Mouse (Mus musculus) layer of hippocampus, postnatal 14 days (tissue): ENCODE results near the gene Sord. TPM values are rescaled to one million over a fixed set of nuclear protein-coding genes. Genes with fewer than 3 reads are reported as not detected.
"Not testable (repeated sequence)": the region's sequence is repeated elsewhere in the genome, so short reads cannot be mapped to it uniquely, and the experiment has no call there.

Experiments used
- DNase-seq, 2 experiments: peaks; one replicate each; pipeline ENCODE4 v3.0.0; 2021 to 2022; ENCODE audit warnings: low spot score in 2 of 2, mixed read lengths in 1 of 2
- long read RNA-seq, 2 experiments: library from polyadenylated mRNA; stranded (forward); transcript quantifications; one replicate each; pipeline ENCODE4 v2.0.0; 2021
- total RNA-seq, 2 experiments: library from RNA; stranded (reverse); gene quantifications; 2 replicates each; pipeline ENCODE4 v1.2.3; 2021

Sord gene
- 10 to 100 TPM; 12.2 to 13.4 TPM for total RNA-seq
- long read RNA-seq, experiment 1, transcript Sord-201 (9 exons, 2,352 nt) = major isoform, 19 of 19 reads
- long read RNA-seq, experiment 1, partial matches to known transcripts = 0 of 19 reads
- long read RNA-seq, experiment 1, other reads (novel, unspliced or antisense) = 0 of 19 reads
- long read RNA-seq, experiment 2, transcript Sord-201 (9 exons, 2,352 nt) = major isoform, 8 of 10 reads
- long read RNA-seq, experiment 2, partial matches to known transcripts = 1 of 10 reads
- long read RNA-seq, experiment 2, other reads (novel, unspliced or antisense) = 1 of 10 reads

DNA sequence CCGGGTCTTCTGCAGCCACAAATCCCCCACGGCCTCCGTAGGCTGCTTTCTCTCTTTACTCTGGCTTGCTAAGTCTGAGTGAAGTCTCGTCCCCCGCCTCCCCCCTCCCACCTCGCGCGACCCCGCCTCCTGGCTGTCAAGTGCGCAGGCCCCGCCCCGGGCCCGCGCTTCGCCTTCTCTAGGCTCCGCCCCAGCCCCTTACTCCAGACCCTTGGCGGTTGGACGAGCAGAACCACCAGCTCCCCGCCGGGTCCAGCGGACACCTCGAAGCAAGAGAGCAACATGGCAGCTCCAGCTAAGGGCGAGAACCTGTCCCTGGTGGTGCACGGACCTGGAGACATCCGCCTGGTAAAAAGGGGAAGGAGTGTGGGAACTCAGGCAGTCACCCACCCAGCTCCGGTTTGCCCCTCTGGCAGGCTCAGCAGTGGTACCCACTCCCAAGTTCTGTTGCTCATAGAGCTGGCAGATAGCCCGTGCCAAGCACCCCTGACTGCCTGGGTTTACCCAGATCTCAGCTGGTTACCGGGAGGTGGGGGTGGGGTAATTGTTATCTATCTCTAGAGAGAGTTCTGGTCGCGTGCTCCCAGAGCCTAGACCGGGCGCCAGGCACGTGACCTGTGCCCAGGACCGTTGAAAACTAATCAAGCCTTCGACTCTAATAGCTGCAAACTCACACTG, at the start of gene Sord:
Gene Sord, plus strand, starts transcription at position 139 of the 678 bp plus-strand sequence.
- peak; percentile 74 to 76 for DNase-seq

DNA sequence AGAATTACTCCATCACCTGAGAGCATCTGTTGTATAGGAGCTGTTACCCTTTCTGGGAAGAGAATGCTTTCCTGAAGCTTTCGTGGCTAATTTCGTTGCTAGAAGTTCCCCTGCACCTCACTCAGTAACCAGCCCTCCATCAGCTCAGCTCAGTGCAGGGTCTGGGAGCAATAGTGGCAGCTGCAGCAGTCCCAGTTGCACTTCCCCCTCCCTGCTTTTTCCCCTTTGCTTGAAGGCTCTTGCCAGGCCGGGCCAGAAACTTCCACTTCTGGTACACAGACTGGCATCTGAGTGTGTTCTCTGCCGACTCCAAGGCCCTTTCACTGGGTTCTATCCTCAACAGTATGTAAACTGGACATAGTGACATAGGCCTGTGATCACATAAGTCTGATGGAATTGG, 49.5 kb upstream of the Sord start:
- DNase-seq = no peak

DNA sequence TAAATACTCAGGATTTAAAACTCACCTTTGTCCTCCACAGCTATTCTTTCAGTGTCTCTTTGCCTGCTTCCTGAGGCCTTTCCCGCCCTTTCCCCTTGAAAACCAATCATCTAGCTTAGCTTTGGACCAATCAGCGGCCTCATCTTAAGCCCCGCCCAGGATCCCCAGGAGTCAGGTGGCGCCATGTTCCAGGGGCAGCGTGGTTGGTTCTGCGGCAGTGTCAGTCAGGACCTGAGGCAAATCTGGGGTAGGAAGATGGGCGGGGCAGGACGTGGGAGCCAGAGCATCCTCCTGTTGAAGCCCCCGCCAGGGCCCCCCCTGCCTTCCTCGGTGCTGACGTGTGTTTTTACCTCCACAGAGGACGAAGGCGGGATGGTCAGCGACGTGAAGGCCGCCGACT, 48.4 kb upstream of the Sord start, which contains the start of the genes Patl2 and Terb2:
Gene Patl2, minus strand, starts transcription at position 84 of the 400 bp plus-strand sequence.
Gene Terb2, plus strand, starts transcription at position 167 of the 400 bp plus-strand sequence.
- no peak for DNase-seq

DNA sequence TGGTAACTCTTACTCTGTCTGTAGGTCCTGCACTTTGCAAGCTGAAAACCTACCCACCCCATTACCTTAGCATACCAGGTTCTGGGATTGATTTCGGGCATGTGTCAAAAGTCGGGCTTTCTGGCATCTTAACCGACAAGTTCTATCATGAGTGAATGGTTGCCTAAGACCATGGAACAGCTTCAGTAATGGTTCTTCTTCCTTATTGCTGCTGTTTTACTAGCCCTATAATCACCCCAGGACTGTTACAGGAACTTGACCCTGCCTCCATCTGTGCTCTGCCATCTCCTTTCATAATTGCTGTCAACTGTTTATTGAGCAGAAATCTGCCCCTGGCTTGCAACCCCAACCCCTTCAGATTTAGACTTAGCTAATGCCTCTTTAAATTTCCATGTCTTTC, 47.8 kb upstream of the Sord start:
- no peak for DNase-seq

DNA sequence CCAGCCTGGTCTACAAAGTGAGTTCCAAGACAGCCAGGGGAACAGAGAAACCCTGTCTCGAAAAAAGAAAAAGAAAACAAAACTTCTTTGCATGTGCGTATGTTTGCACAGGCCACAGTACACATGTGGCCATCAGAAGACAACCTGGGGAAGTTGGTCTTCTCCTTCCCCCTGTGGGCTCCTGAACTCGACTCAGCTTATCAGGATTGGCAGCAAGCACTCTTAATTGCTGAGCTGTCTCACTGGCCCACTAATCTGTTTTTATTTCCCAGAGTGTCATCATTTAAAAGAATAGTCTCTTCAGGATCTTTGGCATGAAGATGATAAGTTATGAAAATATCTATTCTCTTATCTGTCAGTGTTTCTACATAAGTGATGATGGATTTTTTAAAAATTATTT, 42.7 kb upstream of the Sord start:
- DNase-seq = no peak

DNA sequence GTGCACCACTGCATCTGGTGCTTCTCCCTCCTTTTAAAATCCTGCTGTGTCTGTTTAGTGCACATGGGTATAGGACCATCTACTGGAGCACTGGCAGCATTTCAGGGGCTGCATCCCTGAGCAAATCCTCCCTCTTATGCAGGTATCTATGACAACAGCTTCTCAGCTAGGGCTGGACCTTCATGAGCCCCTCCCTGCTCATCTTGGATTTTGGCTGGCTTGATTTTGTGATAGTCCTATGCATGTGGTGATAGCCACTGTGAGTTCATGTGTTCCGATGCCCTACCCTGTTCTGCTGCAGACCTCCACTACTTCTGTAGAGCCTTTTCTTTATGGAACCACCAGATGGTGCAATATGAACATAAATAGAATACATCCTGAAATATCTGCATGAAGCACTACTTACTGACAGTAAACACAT, 40.0 kb upstream of the Sord start:
- DNase-seq = peak; percentile 6 to 69

DNA sequence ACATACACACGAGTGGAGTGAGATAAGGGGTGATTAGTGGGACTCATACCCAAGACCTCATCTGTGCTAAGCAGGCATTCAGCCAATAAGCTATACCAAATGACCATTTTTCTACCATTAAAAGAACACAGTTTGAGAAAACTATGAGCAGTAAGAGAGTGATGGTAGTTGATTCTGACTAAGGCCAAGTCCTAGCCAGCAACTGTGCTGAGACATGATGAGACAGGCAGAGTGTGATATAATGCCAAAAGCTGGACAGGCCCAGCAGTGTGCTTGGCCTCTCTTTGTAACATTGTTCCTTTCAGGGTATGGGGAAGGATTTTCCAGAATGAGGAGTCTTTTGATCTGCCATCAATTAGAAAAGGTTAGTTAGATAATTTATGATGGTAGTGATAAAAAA, 33.0 kb upstream of the Sord start:
- no peak for DNase-seq

DNA sequence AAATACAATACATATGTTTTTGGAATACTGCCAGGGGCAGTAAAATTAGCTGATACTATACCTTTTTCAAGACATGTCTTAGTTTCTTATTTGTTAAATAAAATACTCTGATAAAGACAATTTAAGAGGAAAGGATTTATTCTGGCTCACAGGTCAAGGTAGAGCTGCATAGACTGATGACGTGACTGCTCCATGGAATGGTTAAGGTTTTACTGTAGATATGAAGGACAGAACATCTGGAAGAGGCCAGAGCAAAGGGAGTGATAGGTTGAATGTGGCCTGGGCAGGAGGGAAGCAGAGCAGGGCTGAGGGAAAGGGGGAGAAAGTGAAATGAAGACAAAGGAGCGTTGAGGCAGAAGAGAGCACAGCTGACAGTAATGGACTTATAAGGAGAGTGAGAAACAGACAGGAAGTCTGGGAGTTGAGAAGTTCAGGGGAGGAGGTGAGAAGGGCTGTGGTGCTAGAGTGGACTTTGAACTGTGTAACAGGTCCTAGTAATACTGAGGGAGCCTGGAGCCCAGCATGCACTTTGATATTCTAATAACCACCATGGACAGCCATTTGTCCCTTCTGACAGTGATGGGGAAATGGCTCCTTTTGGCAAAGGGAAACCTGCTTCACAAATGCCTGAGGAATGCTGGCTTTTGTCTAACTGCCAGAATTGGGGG, 28.0 kb upstream of the Sord start:
- no peak for DNase-seq

DNA sequence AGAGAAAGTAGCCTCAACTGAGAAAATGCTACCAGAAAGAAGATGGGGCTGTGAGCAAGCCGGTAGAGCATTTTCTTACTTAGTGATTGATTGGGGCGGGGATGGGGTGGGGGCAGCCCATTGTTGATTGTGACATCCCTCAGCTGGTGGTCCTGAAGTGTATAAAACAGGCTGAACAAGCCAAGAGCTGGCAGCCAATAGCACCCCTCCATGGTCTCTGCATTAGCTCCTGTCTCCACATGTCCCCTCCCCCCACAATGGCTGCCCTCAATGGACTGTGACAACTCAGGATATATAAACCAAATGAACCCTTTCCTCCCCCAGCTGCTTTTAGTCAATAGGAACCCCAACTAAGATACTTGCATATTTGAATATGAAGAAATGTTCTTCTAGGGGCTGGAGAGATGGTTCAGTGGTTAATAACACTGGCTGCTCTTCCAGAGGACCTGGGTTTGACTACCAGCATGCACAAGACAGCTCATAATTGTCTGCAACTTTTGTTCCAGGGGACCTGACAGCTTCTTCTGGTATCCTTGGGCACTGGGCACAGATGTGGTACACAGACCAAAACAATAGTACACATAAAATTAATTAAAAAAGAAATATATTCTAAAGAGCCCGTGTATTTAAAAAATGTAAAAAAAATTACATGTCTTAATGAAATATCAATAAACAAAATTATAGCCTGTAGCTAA, 23.9 kb upstream of the Sord start:
- DNase-seq = no peak

DNA sequence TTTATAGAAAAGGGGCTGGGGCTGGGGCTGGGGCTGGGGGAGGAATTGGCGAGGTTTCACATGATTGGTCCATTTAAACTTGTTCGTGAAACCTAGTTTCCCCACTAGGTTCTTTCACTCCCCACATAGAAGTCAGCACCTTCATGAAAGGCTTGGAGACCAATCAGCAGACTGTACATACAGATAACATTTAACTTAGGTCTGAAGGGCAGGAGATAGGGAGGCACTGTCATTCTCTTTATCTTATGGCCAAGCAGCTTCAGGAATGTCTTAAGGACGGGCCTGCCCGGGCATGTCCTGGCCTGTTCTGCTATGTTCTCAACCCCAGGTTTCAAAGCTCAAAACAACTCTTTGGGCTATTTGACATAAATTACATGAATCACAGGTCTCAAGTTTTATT, 17.5 kb upstream of the Sord start:
- not testable (repeated sequence) for DNase-seq

DNA sequence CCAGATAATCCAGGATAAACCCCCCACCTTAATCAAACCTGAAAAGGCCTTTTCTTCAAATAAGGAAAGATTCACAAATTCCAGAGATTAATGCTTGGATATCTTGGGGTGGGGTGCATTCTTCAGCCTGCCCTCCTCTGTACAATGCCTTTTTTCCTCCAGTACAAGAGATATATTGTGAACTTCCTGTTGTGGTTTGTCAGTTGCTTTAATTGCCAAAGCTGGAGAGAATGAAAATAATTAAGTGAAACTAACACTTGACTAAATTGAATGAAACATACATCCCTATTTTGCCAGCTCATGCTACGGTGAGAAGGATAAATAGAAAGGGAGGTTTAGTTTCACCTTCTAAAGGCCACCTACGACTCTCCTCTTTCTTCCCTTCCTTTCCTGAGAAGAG, 16.3 kb upstream of the Sord start:
- no peak for DNase-seq

DNA sequence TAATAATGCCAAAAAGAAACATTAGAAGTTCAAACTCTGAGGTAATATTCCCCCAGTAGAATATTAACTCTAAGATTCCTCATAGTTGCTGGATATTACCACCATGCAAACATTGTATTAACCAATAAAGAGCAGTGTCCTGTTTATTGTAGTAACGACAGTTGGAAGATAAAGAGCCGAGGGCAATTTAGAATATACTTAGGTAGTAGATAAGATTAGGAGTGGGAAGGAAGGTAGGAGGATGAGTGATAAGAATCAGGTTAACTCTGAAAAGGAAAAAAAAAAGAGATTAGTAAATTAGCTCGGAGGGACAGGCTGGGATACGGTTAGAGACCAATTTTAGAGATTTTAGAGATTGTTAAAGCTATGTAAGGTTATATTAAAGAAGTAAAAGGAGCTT, 13.2 kb upstream of the Sord start:
- DNase-seq = no peak

DNA sequence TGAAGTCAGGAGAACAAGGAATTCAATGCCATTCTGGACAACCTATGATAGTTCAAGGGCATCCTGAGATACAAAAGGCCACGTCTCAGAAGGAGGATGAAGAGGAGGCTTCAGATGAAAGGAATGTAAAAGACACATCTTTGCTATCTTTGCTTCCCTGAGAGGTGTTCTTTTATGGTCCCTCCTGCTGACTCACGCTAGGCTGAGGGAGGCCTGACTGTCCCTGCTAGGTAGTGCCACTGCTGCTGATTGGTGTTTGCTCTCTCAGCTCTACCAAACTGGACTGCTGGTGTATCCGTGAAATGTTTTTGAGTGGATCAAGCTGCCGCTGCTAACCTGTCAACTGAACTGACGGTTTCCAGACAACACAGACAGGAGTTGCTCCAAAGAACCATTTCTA, 12.8 kb upstream of the Sord start:
- DNase-seq = no peak

DNA sequence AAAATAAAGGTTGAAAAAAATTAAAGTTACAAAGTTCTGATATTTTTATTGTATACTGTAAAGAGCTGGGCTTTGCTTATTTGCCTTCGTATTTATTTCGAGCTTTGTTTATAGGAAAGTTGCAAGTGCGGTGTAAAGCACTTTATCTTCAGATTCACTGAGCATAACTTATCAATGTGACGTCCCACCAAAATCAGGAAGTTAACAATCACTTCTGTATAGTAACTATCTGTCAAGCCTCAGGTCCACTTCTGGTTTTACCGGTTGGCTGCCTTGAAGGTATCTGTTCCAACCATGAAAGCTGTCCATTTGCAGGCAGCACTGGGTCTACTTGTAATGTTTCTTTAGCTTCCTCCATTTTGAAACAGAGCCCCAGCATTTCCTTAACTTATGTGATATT, 12.3 kb upstream of the Sord start:
- DNase-seq = no peak

DNA sequence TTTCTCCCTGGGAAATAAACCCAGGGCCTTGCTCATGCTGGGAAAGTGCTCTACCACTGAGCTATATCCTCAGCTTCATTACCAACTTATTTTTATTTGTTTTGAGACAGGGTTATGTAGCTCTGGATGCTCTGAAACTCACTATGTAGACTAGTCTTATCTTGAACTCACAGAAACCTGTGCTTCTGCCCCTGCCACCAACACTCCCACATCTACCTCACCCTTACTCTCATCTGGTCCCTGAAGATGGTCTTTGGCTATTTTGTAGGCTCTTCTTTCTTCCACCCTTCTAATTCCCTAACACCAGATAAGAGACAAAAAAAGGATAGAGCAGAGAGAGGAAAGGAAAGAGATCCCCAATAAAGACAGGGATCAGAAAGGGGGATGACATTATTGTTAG, 10.9 kb upstream of the Sord start:
- no peak for DNase-seq

DNA sequence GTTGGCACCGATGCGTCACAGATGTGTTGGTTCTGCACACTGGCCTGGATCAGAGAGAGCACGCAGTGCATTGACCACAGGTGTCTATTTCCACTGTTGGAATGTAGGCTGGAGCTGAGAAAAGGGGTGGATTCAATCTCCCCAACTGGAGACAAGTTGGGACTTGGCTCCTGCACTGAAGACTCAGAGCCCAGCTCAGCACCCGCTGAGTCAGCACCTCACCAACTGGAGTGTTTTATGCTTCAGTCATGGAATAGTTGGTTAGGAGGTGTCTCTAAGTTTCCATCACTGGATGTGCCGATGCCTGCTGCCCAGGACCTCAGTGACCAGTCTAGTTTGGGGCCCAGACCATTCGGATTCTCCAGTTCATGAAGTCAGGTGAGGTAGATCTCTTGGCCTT, 4.2 kb upstream of the Sord start:
- no peak for DNase-seq

DNA sequence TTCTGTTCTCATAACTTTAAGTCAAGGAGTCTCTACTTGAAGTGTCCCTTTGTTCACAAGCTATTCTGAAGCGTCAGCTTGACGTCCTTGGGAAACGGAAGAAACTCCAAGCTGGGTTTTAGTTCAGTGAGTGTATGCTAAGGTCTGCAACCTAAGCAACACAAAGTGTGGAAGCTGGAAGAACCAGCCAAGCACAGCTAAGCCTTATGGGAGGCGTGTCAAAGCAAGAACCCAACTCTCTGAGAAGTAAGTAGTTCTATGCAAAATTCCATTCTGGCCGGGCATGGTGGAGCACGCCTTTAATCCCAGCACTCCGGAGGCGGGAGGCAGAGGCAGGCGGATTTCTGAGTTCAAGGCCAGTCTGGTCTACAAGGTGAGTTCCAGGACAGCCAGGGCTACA, 2.9 kb upstream of the Sord start:
- DNase-seq = no peak

DNA sequence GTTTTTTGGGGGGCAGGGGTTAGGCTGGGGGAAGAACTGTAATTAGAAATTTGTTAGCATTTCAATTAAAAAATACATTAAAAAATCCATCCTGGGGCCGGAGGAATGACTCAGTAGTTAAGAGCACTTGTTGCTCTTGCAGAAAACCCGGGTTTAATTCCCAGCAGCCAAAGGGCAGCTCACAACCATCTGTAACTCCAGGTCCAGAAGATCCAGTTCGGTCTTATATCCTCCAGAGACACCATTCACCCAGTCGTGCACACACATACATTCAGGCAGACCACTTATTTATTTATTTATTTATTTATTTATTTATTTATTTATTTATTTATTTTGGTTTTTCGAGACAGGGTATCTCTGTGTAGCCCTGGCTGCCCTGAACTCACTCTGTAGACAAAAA, 1.2 kb upstream of the Sord start:
- no peak for DNase-seq

DNA sequence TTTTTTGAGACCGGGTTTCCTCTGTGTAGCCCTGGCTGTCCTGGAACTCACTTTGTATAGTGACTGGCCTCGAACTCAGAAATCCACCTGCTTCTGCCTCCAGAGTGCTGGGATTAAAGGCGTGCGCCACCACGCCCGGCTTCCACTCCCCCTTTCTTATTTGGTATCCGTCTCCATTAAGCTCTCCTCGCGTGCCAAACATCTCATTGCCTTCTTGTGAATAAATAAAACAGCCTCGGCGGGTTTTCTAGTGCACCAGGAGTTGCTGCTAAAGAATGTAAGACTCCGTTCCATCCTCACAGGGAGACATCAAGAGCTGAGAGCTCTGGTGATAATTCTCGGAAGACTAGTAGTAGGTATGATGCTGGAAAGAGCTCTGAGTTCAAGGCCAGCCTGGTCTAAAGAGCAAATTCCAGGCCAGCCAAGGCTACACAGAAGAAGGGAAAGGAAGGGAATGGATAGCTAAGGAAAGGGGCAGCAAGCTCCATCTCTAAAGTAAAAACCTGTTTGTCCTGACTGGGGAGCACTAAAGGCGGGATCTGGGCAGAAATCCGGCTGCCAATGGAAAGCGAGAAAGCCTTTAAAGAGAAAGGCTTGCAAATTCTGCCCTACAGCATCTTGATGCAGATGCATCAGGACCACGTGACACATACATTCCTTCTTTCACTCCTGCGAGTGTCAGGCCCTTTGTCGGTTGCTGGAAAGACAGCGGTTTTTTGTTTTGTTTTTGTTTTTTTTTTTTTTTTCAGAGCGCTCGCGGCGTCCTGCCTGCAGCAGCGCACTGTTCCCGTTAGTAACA, 591 bp upstream of the Sord start:
- peak; percentile 19 to 21 for DNase-seq

DNA sequence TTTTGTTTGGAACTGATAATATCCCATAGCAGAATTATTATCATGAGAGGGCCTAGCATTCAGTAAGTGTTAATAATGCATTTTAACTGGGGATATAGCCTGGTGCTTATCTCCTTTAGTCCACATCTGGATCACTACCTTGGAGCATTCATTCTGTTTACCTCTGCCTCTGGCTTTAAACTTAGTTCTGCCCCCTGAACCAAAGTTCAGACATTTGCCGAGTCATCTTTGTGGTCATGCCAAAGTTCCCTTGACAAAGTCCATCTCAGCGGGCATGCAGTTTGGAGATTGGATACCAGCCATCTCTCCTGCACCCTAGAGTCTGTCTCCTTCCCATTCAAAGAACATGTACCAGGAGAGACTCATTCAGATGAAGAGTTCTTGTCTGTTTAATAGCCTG, 876 bp downstream of the Sord start:
- DNase-seq = no peak

DNA sequence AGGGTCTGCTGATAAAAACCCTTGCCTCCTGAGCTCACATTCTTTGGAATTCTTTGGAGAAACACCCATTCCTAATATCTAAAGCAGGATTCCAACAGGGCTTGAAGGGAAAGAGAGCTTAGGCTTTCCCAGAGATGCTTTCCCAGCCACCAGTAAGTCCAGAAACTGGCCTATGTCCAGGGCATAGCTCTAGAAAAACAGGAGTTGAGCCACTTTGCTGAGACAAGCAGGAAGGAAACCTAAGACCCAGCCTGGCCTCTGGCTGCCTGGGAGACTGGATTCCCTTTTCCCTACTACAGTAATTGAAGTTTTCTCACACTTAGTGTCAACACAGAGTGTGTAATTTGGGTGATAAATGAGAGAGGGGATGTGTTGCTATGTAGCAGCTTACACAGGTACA, 1.8 kb downstream of the Sord start:
- no peak for DNase-seq
